Mouse (Mus musculus) megakaryocyte progenitor cell, adult 5-6 weeks (primary cell): Measurements from ENCODE around the gene Ly6g. TPM values are rescaled to one million over a fixed set of nuclear protein-coding genes. Genes with fewer than 3 reads are reported as not detected.
A peak's percentile ranks its signal among the peaks of the same experiment; 100 is the strongest.
"Not testable (repeated sequence)": the region's sequence is repeated elsewhere in the genome, so short reads cannot be mapped to it uniquely, and the experiment has no call there.

Experiments used
- ATAC-seq: replicated peaks from 2 replicates; pipeline ENCODE4 v1.8.0; 2016; ENCODE audit warnings: mild to moderate bottlenecking, moderate TSS enrichment, inconsistent platforms; ENCODE audit not compliant: poor library complexity
- total RNA-seq, 2 experiments: library from RNA; stranded (forward) in 1 of 2; stranded (reverse) in 1 of 2; fragments of 157-497, 149-512 nt in 1 of 2; fragments of 200-1000 nt in 1 of 2; gene quantifications; 2 replicates each; pipeline versions ENCODE4 v1.2.3 to v1.2.4; 2015 to 2017

Gene Ly6g
- 12.4 and 16.4 TPM in 2 replicates for total RNA-seq (2015)
- total RNA-seq (2017) = 4.2 and 5.1 TPM in 2 replicates

- no peak for ATAC-seq
Observed at GRCm38 (mm10) chr15:75154940-75155339, at the start of gene Ly6g. Gene Ly6g, plus strand, starts transcription at chr15:75155240.

- ATAC-seq = not testable (repeated sequence)
Observed at GRCm38 (mm10) chr15:75110424-75110823, 44.6 kb upstream of the Ly6g start.

DNA sequence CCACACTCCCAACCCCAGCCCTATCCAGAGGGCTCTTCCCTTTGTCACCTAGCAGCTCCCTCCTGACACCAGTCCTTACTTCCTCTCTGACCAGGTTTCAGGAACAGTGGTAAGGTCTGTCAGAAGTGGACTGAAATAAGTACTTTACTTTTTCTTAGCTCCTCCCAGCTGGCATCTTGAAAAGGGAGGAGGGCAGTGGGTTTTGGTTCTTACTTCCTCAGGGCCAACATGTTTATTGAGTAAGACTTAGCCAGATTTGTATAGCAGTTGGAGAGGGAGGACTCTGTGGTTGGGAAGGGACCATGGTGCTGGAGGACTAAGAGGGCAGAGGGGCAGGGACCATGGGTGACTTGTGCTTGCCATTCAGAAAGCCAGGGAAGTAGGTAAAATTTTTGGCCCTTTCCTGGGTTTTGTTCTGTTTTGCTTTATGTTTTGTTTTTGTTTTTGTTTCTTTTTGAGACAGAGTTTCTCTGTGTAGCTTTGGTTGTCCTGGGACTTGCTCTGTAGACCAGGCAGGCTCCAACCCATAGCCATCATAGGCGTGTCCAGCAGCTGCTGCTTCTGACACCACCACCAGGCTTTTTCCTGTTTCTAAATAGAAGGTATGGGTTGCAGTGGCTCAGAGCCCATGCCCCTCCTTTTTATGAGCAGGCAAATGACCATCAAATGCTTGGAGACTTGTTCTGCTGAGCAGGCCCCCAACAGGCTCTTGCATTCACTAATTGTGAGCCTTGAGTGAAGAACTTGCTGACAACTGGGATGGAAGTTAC is 43.0 kb upstream of the Ly6g start, which contains the start of gene Ly6c2:
Ly6c2 (minus strand) TSS at position 110 of the 770 bp plus-strand sequence.
- ATAC-seq = peak; percentile 97

DNA sequence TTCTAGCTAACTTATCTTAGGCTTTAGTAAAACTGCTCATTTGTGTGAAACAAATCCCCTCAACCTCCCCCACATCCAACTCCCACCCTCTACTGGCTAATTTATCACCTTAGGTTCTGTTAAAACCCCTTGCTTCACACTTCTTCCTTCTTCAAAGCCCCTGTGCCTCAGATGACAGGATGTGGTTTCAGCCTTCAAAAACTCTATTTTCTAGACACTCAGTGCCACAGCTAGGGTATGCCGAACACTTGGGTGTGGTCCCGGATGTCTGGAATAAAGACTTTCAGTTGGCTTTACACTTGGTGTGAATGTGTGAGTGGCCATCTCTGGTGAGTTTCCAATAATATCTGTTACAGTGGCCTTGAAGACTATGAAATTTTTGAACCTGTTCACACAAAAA is 38.5 kb upstream of the Ly6g start:
- ATAC-seq = peak; percentile 41; the same call in 1 of the 2 replicates

GRCm38 (mm10) chr15:75117481-75117880 is 37.6 kb upstream of the Ly6g start:
- not testable (repeated sequence) for ATAC-seq

DNA sequence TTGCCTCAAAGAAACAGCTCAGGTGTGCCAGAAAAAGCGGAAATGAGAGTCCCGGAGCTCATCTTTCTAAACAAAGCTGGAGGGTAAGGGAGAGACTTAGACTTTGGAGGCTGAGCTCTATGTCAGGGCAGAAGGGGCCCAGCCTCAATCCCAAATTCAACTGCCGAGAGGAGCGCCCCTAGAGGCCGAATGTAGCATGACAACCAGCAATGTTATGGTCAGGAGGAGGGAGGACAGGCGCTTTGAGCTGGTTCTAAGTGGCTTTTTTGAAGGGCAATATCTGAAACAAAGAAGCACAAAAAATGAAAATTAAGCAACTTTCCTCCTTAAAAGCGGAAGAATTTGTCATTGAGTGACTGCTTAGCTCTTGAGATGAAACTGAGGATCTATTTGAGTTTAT is 36.3 kb upstream of the Ly6g start:
- peak; percentile 53 for ATAC-seq

DNA sequence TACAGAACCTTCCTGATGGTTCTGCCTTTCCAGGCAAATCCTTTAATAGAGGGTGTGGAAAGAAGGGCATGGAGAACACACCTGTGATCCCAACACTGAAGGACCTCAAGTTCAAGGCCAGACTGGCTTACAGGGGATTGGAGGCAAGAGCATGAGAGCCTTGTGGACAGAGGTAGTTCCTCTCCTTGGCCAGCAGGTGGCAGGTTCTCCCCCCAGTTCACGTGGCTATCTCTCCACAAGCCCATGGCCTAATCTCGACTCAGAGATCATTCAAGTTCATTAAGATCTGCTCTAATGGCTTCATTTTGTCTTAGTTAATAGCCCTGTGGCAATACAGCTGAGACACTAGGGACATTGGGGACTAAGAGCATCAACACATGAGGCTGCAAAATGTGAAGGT is 35.0 kb upstream of the Ly6g start:
- peak; percentile 85 for ATAC-seq

GRCm38 (mm10) chr15:75132346-75132745 is 22.7 kb upstream of the Ly6g start:
- ATAC-seq = not testable (repeated sequence)

GRCm38 (mm10) chr15:75135090-75135783 is 19.8 kb upstream of the Ly6g start:
- ATAC-seq = peak; percentile 80

DNA sequence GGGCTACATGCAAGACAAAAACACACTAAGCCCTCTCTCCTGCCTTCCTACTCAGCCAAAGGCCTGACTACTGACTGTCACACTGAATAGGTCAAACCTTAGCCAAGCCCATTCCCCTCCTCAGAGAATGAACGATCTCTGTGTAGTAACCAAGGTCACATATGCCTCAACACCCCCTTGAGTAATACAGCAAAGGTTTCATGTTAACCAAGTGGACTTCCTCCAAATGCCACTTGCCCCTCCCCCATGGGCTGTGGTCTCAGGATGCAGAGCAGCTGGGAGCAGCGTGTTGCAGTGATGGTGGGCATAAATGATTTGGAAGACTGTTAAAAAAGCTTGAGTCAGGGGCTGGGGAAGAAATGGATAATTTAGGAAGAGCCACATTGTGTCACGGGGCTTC is 17.3 kb upstream of the Ly6g start:
- peak; percentile 76 for ATAC-seq

- peak; percentile 67 for ATAC-seq
Observed at GRCm38 (mm10) chr15:75141812-75142360, 13.2 kb upstream of the Ly6g start.

- peak; percentile 64; the same call in 1 of the 2 replicates for ATAC-seq
Observed at GRCm38 (mm10) chr15:75143735-75144134, 11.3 kb upstream of the Ly6g start.

DNA sequence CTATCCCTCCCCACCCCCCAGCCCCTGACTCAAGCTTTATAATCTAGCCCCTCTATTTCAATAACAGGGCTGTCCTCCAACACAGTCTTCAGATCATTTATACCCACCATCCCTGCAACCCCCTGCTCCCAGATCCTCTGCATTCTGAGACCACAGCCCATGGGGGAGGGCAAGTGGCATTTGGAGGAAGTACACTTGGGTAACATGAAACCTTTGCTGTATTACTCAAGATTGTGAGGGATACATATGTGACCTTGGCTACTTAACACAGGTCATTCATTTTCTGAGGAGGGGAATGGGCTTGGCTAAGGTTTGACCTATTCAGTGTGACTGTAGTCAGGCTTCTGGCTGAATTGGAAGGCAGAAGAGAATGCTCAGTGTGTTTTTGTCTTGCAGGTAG is 2.0 kb upstream of the Ly6g start:
- peak; percentile 71 for ATAC-seq

GRCm38 (mm10) chr15:75157646-75158045 is 2.6 kb downstream of the Ly6g start:
- no peak for ATAC-seq

DNA sequence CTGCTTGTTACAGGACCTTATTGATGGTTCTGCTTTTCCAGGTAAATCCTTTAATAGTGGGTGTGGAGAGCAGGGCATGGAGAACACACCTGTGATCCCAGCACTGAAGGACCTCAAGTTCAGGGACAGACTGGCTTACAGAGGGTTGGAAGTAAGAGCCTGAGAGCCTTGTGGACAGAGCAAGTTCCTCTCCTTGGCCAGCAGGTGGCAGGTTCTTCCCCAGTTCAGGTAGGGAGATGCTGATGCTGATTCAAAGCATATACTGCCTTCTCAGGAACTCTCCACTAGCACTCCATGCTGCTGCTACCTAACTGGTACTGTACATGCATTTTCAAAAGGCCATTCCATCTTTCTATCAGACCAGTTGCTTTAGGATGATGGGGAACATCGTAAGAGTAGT is 20.5 kb downstream of the Ly6g start:
- peak; percentile 66 for ATAC-seq

DNA sequence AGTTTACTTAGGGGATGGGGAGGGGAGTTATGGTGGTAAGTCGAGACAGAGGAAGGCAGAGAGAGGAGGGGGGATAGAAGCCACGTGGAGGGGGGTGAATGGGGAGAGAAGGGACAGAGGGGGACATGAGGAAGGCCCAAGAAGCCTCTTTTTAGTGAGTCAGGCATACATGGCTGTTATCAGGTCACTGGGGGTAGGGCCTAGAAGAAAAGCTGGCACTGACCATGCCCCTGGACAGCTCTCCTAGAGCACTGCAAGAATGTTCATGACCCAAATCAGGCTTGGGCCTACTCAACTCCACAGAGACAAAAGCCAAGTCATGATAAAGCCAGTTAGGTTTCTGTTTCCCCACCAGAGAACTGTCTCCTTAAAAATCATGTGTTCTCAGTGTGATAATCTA is 31.3 kb downstream of the Ly6g start:
- ATAC-seq = no peak

GRCm38 (mm10) chr15:75189116-75189515 is 34.1 kb downstream of the Ly6g start:
- peak; percentile 57 for ATAC-seq

DNA sequence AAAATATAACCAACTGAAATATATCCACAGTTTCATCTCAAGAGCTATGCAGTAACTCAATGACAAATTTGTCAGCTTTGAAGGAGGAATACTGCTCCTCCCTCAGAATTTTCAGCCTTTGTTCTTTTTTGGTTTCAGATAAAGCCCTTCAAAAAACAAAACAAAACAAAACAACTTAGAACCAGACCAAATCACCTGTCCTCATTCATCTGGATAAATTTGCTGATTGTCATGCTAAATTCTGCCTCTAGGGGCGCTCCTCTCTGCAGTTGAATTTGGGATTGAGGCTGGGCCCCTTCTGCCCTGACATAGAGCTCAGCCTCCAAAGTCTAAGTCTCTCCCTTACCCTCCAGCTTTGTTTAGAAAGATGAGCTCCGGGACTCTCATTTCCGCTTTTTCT is 35.5 kb downstream of the Ly6g start:
- ATAC-seq = not testable (repeated sequence)
